Mouse (Mus musculus): ENCODE data around the gene Lrrk1.

GRCm38 (mm10) chr7:66416829-66417228, 28.7 kb upstream of the Lrrk1 start:
- TF ChIP-seq POLR2A (IDR thresholded peaks at IDR 0.05; ENCODE audit: insufficient read depth, low read depth, low read length) (no peak), CTCF (IDR thresholded peaks at IDR 0.05; ENCODE audit: insufficient read depth, low read depth, low read length) (no peak)
